Mouse (Mus musculus): Measurements from ENCODE around the gene Crtac1. TPM values are rescaled to one million over a fixed set of nuclear protein-coding genes. Genes with fewer than 3 reads are reported as not detected.

The Crtac1 gene
- total RNA-seq (2012; rRNA removed) (not detected in 2 replicates), polyA plus RNA-seq (2012; ENCODE audit: insufficient read depth in 1 of 2, insufficient read length in 2 of 2, low read depth in 1 of 2, low replicate concordance in 2 of 2, missing spikeins in 1 of 2) (under 1 TPM in 1 of 2 experiments, not detected in 1; 0.15 TPM)

GRCm38 (mm10) chr19:42431485-42432190, at the start of gene Crtac1:
Crtac1 (minus strand) TSS chr19:42431783.
- TF ChIP-seq CTCF (IDR thresholded peaks at IDR 0.05 in 2 of 3, conservative IDR thresholded peaks at IDR 0.05 in 1 of 3; ENCODE audit: control insufficient read depth in 1 of 3, insufficient read depth in 1 of 3, low read depth in 2 of 3, low read length in 3 of 3, poor library complexity in 1 of 3, severe bottlenecking in 1 of 3) = no peak
- TF ChIP-seq E2F4 (IDR thresholded peaks at IDR 0.05; ENCODE audit: borderline replicate concordance, low read depth, low read length) = no peak
- no peak for TF ChIP-seq TCF12 (IDR thresholded peaks at IDR 0.05; ENCODE audit: low read depth, low read length)
- no peak for TF ChIP-seq USF1 (IDR thresholded peaks at IDR 0.05; ENCODE audit: low read depth, low read length)
- no peak for TF ChIP-seq RCOR1 (IDR thresholded peaks at IDR 0.05; ENCODE audit: low read depth, low read length)
- Histone ChIP-seq H3K4me1 (ENCODE audit: control insufficient read depth in 1 of 2, insufficient read depth in 2 of 2, low read length in 2 of 2) (no peaks in the 10 kb centered on the region), H3K79me2 (ENCODE audit: control insufficient read depth, insufficient read depth, low read length, poor library complexity) (no peaks in the 10 kb centered on the region), H3K9ac (ENCODE audit: control insufficient read depth, low read depth, low read length, poor library complexity, severe bottlenecking) (no peak within 1 kb of the TSS), H3K27ac (ENCODE audit: control insufficient read depth, low read depth, low read length) (no peak within 1 kb of the TSS), H3K27me3 (ENCODE audit: control insufficient read depth in 1 of 2, insufficient read depth in 2 of 2, low read length in 2 of 2) (peaks cover 0 to 2% of the 10 kb centered on the region in 2 experiments; a peak in 1 of 4 replicates), H3K36me3 (ENCODE audit: control insufficient read depth in 1 of 2, insufficient read depth in 2 of 2, low read length in 2 of 2) (no peaks in the 10 kb centered on the region), H3K9me3 (replicated peaks; ENCODE audit: insufficient read depth, low read length) (no peaks in the 10 kb centered on the region; the same call in 1 of the 2 replicates), H3K4me3 (ENCODE audit: control insufficient read depth in 1 of 2, insufficient read depth in 1 of 2, low read depth in 2 of 2, low read length in 2 of 2) (no peak within 1 kb of the TSS)
- DNase-seq (ENCODE audit: low read depth, low spot score) = no peak

- no peak overlapping the region for H3K4me3 ChIP-seq (ENCODE audit: control insufficient read depth in 1 of 2, insufficient read depth in 1 of 2, low read depth in 2 of 2, low read length in 2 of 2)
- DNase-seq (ENCODE audit: low read depth, low spot score) = no peak
- no peaks in the 10 kb centered on the region; a peak in 1 of 4 replicates for H3K27me3 ChIP-seq (ENCODE audit: control insufficient read depth in 1 of 2, insufficient read depth in 2 of 2, low read length in 2 of 2)
- no peaks in the 10 kb centered on the region for H3K36me3 ChIP-seq (ENCODE audit: control insufficient read depth in 1 of 2, insufficient read depth in 2 of 2, low read length in 2 of 2)
- no peaks in the 10 kb centered on the region for H3K9me3 ChIP-seq (replicated peaks; ENCODE audit: insufficient read depth, low read length)
- no peak overlapping the region for H3K27ac ChIP-seq (ENCODE audit: control insufficient read depth, low read depth, low read length)
- TF ChIP-seq MYB (IDR thresholded peaks at IDR 0.05; ENCODE audit: low read depth, low read length) (no peak), NELFE (IDR thresholded peaks at IDR 0.05; ENCODE audit: low read depth, low read length) (no peak), ZNF384 (IDR thresholded peaks at IDR 0.05; ENCODE audit: low read depth, low read length) (no peak), TBP (IDR thresholded peaks at IDR 0.05; ENCODE audit: low read depth, low read length) (no peak), ZC3H11A (IDR thresholded peaks at IDR 0.05; ENCODE audit: low read depth, low read length) (no peak), GATA1 (IDR thresholded peaks at IDR 0.05; ENCODE audit: low read depth, low read length) (no peak), E2F4 (IDR thresholded peaks at IDR 0.05; ENCODE audit: borderline replicate concordance, low read depth, low read length) (no peak), MAX (IDR thresholded peaks at IDR 0.05; ENCODE audit: low read length) (no peak)
- H3K4me1 ChIP-seq (ENCODE audit: control insufficient read depth in 1 of 2, insufficient read depth in 2 of 2, low read length in 2 of 2) = no peaks in the 10 kb centered on the region
- no peak overlapping the region for H3K9ac ChIP-seq (ENCODE audit: control insufficient read depth, low read depth, low read length, poor library complexity, severe bottlenecking)
- no peaks in the 10 kb centered on the region for H3K79me2 ChIP-seq (ENCODE audit: control insufficient read depth, insufficient read depth, low read length, poor library complexity)
Measured at GRCm38 (mm10) chr19:42478303-42478702, 46.7 kb upstream of the Crtac1 start.

GRCm38 (mm10) chr19:42477769-42478168, 46.2 kb upstream of the Crtac1 start:
- no peaks in the 10 kb centered on the region; a peak in 1 of 4 replicates for H3K27me3 ChIP-seq (ENCODE audit: control insufficient read depth in 1 of 2, insufficient read depth in 2 of 2, low read length in 2 of 2)
- no peak for DNase-seq (ENCODE audit: low read depth, low spot score)
- H3K9ac ChIP-seq (ENCODE audit: control insufficient read depth, low read depth, low read length, poor library complexity, severe bottlenecking) = no peak overlapping the region
- H3K9me3 ChIP-seq (replicated peaks; ENCODE audit: insufficient read depth, low read length) = no peaks in the 10 kb centered on the region
- no peak overlapping the region for H3K27ac ChIP-seq (ENCODE audit: control insufficient read depth, low read depth, low read length)
- no peak overlapping the region for H3K4me3 ChIP-seq (ENCODE audit: control insufficient read depth in 1 of 2, insufficient read depth in 1 of 2, low read depth in 2 of 2, low read length in 2 of 2)
- no peak for TF ChIP-seq TAL1 (IDR thresholded peaks at IDR 0.05; ENCODE audit: low read length)
- TF ChIP-seq MEF2A (IDR thresholded peaks at IDR 0.05; ENCODE audit: extremely low read depth, insufficient replicate concordance, low read depth, low read length, poor library complexity, severe bottlenecking) = no peak
- no peak for TF ChIP-seq GABPA (IDR thresholded peaks at IDR 0.05; ENCODE audit: low read depth, low read length)
- no peak for TF ChIP-seq SMC3 (IDR thresholded peaks at IDR 0.05; ENCODE audit: low read depth, low read length)
- no peak for TF ChIP-seq MYC (IDR thresholded peaks at IDR 0.05; ENCODE audit: low read depth, low read length)
- TF ChIP-seq USF2 (IDR thresholded peaks at IDR 0.05; ENCODE audit: borderline replicate concordance in 1 of 2, insufficient read depth in 1 of 2, low read depth in 1 of 2, low read length in 2 of 2) = no peak
- TF ChIP-seq NRF1 (IDR thresholded peaks at IDR 0.05; ENCODE audit: insufficient read depth, low read depth, low read length, poor library complexity, severe bottlenecking) = no peak
- no peak for TF ChIP-seq NELFE (IDR thresholded peaks at IDR 0.05; ENCODE audit: low read depth, low read length)
- no peak for TF ChIP-seq TBP (IDR thresholded peaks at IDR 0.05; ENCODE audit: low read depth, low read length)
- TF ChIP-seq MAFK (IDR thresholded peaks at IDR 0.05; ENCODE audit: borderline replicate concordance, low read depth, low read length) = no peak
- TF ChIP-seq CHD2 (IDR thresholded peaks at IDR 0.05; ENCODE audit: low read length) = no peak
- TF ChIP-seq MAX (IDR thresholded peaks at IDR 0.05; ENCODE audit: low read length) = no peak
- TF ChIP-seq E2F4 (IDR thresholded peaks at IDR 0.05; ENCODE audit: borderline replicate concordance, low read depth, low read length) = no peak
- no peaks in the 10 kb centered on the region for H3K36me3 ChIP-seq (ENCODE audit: control insufficient read depth in 1 of 2, insufficient read depth in 2 of 2, low read length in 2 of 2)
- H3K4me1 ChIP-seq (ENCODE audit: control insufficient read depth in 1 of 2, insufficient read depth in 2 of 2, low read length in 2 of 2) = no peaks in the 10 kb centered on the region
- no peaks in the 10 kb centered on the region for H3K79me2 ChIP-seq (ENCODE audit: control insufficient read depth, insufficient read depth, low read length, poor library complexity)

Data from MEL (cell line).